Mouse (Mus musculus) embryonic facial prominence, embryonic 13.5 days (tissue): ENCODE data around the gene Slc25a28. TPM values are rescaled to one million over a fixed set of nuclear protein-coding genes. Genes with fewer than 3 reads are reported as not detected.
A peak's percentile ranks its signal among the peaks of the same experiment; 100 is the strongest.

ENCODE experiments used
- ATAC-seq: fragments of 200-750 bp; cut with Nextera tagmentation; 2 replicates; pipeline ENCODE4 v1.8.0; 2017; ENCODE audit warnings: low read depth; ENCODE audit not compliant: insufficient number of reproducible peaks, insufficient read depth, low FRiP score, low TSS enrichment
- H3K27ac ChIP-seq: fragments of 300-500 bp; sonication (generic); 2 replicates; pipeline ENCODE4 v1.5.1; 2015; ENCODE audit warnings: moderate library complexity, mild to moderate bottlenecking, inconsistent platforms
- H3K27me3 ChIP-seq: fragments of 300-500 bp; sonication (generic); 2 replicates; pipeline ENCODE4 v1.6.1; 2015; ENCODE audit warnings: mild to moderate bottlenecking, inconsistent platforms
- H3K36me3 ChIP-seq: fragments of 300-500 bp; sonication (generic); 2 replicates; pipeline ENCODE4 v1.6.1; 2015; ENCODE audit warnings: mild to moderate bottlenecking, inconsistent platforms
- H3K4me1 ChIP-seq: fragments of 300-500 bp; sonication (generic); 2 replicates; pipeline ENCODE4 v1.6.1; 2015; ENCODE audit warnings: inconsistent platforms
- H3K4me2 ChIP-seq: fragments of 300-500 bp; sonication (generic); 2 replicates; pipeline ENCODE4 v1.6.1; 2015; ENCODE audit warnings: moderate library complexity, mild to moderate bottlenecking, inconsistent platforms
- H3K4me3 ChIP-seq: fragments of 300-500 bp; sonication (generic); 2 replicates; pipeline ENCODE4 v1.5.1; 2015; ENCODE audit warnings: mild to moderate bottlenecking, inconsistent platforms
- H3K9ac ChIP-seq: fragments of 300-500 bp; sonication (generic); 2 replicates; pipeline ENCODE4 v1.6.1; 2015; ENCODE audit warnings: mild to moderate bottlenecking, inconsistent platforms
- H3K9me3 ChIP-seq: fragments of 300-500 bp; sonication (generic); 2 replicates; pipeline ENCODE4 v1.6.1; 2016; ENCODE audit warnings: inconsistent platforms
- WGBS: fragments of 180-500 bp; shearing (Covaris S2); methylation state at CpG from one replicate; pipeline ENCODE4 v1.1.7; 2015; ENCODE audit warnings: mixed read lengths; 5-methylcytosine and 5-hydroxymethylcytosine counted together
- polyA plus RNA-seq: library from polyadenylated mRNA; unstranded; fragments of >200 nt; fragmentation: Nextera tagmentation; extraction: Ambion mirVana; gene quantifications from 2 replicates; pipeline ENCODE4 v1.2.1, GENCODE M21; 2015

The Slc25a28 gene
- polyA plus RNA-seq, 1 experiment from 2014 or later = 16.5 TPM

DNA sequence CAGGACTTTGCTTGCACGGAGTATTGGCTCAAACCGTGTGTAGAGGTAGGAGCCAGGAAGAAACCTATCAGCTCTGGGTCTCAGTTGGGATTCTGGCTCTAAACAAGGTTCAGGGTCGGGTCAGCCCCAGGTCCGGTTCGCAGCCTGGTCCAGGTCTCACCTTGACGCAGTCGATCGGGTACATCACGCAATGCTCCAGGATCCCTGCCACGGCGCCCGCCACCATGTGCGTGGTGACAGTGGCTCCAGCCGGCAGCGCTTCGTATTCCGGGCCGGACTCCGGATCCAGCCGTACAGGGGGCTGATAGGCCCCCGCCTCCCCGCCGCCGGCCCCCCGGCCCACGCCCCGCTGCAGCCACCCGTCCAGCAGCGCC is 378 bp downstream of the Slc25a28 start:
- Histone ChIP-seq H3K36me3 (no peaks in the 10 kb centered on the region), H3K27ac (peak overlapping the region; percentile 73), H3K4me3 (peak overlapping the region; percentile 88), H3K27me3 (no peaks in the 10 kb centered on the region; the same call in 1 of the 2 replicates), H3K4me2 (peak overlapping the region; percentile 67), H3K9ac (peak overlapping the region; percentile 95), H3K4me1 (peaks cover 29% of the 10 kb centered on the region), H3K9me3 (no peaks in the 10 kb centered on the region)
- 1% methylated on average over 28 of the region's 29 CpGs for WGBS
- ATAC-seq = no peak

DNA sequence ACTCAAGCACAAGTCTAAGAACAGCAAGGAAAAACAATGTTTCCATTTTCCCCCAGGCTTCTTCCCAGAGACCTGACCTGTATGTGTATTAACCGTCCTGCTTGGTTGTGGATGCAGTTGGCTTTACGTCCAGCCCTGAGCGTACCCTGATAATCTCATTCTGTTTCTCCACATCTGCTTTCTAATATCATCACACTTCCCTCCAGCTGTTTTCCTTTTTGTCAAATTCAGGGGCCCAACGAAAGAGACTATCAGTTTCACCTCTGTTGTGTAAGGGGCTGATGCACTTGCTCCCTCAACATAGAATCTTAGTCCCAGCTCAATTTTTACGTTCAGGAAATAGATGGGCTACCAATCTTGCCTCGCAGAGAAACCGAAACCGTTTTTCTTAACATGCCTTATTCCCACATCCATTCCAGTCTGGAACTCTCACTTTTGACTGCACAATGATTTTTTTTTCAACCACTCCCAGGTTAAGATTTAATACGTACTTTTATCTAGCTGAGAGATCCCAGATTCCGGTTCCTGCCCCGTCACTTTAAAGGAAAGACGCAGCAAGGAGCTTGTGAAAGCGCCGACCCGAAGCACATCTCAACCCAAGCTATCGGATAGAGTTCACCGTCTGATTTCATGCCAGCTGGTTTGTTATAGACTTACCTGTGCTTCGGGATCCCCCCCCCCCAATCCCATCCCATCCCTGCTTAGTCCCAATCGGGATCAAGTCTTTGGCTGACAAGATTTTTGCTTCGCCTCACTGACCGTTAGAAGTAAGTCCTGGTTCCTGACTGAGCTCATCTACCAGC is 967 bp downstream of the Slc25a28 start:
- peak overlapping the region; percentile 88 for H3K4me3 ChIP-seq
- H3K36me3 ChIP-seq = no peaks in the 10 kb centered on the region
- H3K27me3 ChIP-seq = no peaks in the 10 kb centered on the region; the same call in 1 of the 2 replicates
- no peak overlapping the region; the same call in 1 of the 2 replicates for H3K27ac ChIP-seq
- WGBS = 6% methylated on average over 21 of the region's 21 CpGs
- ATAC-seq = no peak
- H3K4me2 ChIP-seq = peak overlapping the region; percentile 67
- peaks cover 30% of the 10 kb centered on the region for H3K4me1 ChIP-seq
- no peaks in the 10 kb centered on the region for H3K9me3 ChIP-seq
- H3K9ac ChIP-seq = peak overlapping the region; percentile 95

DNA sequence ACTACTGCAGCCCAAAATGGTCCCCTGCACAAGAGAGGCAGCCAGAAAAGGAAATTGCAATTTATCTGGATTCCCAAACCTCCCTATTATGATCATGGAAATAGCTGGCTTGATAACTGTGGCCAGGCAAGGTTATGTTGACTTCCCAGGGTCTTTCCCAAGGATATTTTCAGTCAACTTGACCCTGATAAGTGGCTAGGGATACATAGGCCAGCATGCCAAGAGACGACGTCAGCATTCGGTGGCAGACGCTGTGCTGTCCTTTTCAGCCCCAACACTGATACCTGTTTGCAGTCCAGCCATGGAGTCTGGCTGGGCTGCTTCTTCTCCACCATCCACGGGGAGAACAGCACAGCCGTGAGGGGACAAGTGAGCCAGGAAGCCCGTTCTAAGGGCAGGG is 3.6 kb downstream of the Slc25a28 start:
- H3K27me3 ChIP-seq = no peaks in the 10 kb centered on the region
- no peak overlapping the region for H3K4me3 ChIP-seq
- H3K27ac ChIP-seq = no peak overlapping the region
- ATAC-seq = no peak
- H3K9me3 ChIP-seq = no peaks in the 10 kb centered on the region
- H3K4me2 ChIP-seq = no peak overlapping the region
- no peak overlapping the region for H3K9ac ChIP-seq
- 74% methylated on average over 7 of the region's 7 CpGs for WGBS
- peaks cover 5% of the 10 kb centered on the region for H3K36me3 ChIP-seq
- peaks cover 27% of the 10 kb centered on the region for H3K4me1 ChIP-seq

DNA sequence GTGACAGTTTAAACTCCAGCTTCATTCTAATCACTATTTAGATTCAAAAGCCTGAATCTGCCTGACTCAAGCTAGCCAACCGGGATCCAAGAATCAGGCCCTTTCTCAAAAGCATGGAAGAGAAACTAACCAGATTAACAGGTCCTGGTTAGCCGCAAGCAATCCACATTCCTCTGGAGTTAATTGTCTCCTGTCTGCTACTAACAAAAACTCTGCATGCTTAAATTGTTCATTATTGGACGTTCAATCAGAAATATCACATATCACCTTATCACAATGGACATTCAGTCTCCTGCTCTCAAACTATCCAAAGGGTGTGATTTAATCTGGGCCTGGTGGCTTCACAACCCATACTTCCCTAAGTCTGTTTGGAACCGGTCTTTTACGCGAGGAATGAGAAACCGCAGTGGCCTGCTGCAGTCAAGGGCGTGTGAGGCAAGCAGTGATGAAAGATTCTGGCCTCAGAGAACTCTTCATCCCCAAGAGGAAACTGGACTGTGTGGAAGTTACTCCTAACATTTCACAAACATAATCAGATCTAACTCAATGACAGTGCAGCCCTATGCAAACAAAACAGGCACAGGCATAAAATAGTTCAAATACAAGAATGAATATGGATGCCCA is 5.4 kb downstream of the Slc25a28 start:
- H3K4me3 ChIP-seq = no peak overlapping the region

GRCm38 (mm10) chr19:43667430-43667809 is 7.3 kb downstream of the Slc25a28 start:
- Histone ChIP-seq H3K36me3 (peaks cover 18% of the 10 kb centered on the region), H3K27ac (no peak overlapping the region), H3K4me1 (peaks cover 17% of the 10 kb centered on the region; the same call in 1 of the 2 replicates), H3K9me3 (no peaks in the 10 kb centered on the region), H3K4me3 (no peak overlapping the region), H3K27me3 (no peaks in the 10 kb centered on the region), H3K9ac (no peak overlapping the region), H3K4me2 (no peak overlapping the region)
- WGBS = 53% methylated on average over 4 of the region's 4 CpGs
- ATAC-seq = no peak

More for the DNA sequence above, 5.4 kb downstream of the Slc25a28 start:
- WGBS = 58% methylated on average over 8 of the region's 8 CpGs
- H3K9ac ChIP-seq = no peak overlapping the region
- peaks cover 8% of the 10 kb centered on the region for H3K36me3 ChIP-seq
- peaks cover 25% of the 10 kb centered on the region for H3K4me1 ChIP-seq
- no peak for ATAC-seq
- H3K27me3 ChIP-seq = no peaks in the 10 kb centered on the region
- peak overlapping the region; percentile 23; the same call in 1 of the 2 replicates for H3K27ac ChIP-seq
- H3K9me3 ChIP-seq = no peaks in the 10 kb centered on the region
- no peak overlapping the region for H3K4me2 ChIP-seq

GRCm38 (mm10) chr19:43666661-43667429 is 7.8 kb downstream of the Slc25a28 start:
- WGBS = 80% methylated on average over 22 of the region's 22 CpGs
- Histone ChIP-seq H3K4me2 (no peak overlapping the region), H3K36me3 (peaks cover 18% of the 10 kb centered on the region), H3K9ac (0 out of 2 replicates have a peak overlapping the region, but pooled peaks have one; percentile 12), H3K27me3 (no peaks in the 10 kb centered on the region), H3K4me3 (no peak overlapping the region), H3K9me3 (no peaks in the 10 kb centered on the region), H3K27ac (no peak overlapping the region), H3K4me1 (peaks cover 21% of the 10 kb centered on the region; the same call in 1 of the 2 replicates)
- no peak for ATAC-seq

GRCm38 (mm10) chr19:43665441-43666048 is 9.1 kb downstream of the Slc25a28 start:
- Histone ChIP-seq H3K4me2 (no peak overlapping the region), H3K27ac (no peak overlapping the region), H3K9ac (no peak overlapping the region), H3K4me1 (peaks cover 21% of the 10 kb centered on the region; the same call in 1 of the 2 replicates), H3K9me3 (no peaks in the 10 kb centered on the region), H3K36me3 (peaks cover 18% of the 10 kb centered on the region), H3K4me3 (no peak overlapping the region), H3K27me3 (no peaks in the 10 kb centered on the region)
- 51% methylated on average over 12 of the region's 12 CpGs for WGBS
- no peak for ATAC-seq

DNA sequence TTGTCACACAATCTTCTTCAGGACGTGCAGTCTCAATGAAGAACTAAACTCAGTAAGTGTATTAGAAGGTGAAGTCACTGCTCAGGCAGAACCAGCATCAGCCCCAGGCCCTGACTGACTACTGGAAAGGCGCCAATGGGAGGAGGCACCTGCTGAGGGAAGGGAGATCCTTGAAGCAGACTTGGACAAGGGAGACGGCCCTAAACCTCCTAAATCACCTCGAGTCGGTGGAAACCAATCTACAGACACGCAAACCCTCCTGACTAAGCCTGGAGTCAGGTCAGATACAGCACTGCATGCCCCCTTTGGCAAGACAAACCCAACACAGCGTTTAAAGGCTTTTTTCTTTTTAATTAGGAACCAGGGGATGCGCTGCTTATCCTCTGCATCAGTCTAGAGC is 11.2 kb downstream of the Slc25a28 start:
- Histone ChIP-seq H3K4me2 (no peak overlapping the region), H3K9me3 (no peaks in the 10 kb centered on the region), H3K27me3 (no peaks in the 10 kb centered on the region), H3K9ac (no peak overlapping the region), H3K36me3 (peaks cover 18% of the 10 kb centered on the region), H3K27ac (no peak overlapping the region), H3K4me1 (0 out of 2 replicates have a peak, but pooled peaks cover 13% of the 10 kb centered on the region), H3K4me3 (no peak overlapping the region)
- ATAC-seq = no peak
- 72% methylated on average over 8 of the region's 8 CpGs for WGBS

- Histone ChIP-seq H3K27ac (peak overlapping the region; percentile 39), H3K9me3 (no peaks in the 10 kb centered on the region), H3K27me3 (no peaks in the 10 kb centered on the region), H3K36me3 (peaks cover 18% of the 10 kb centered on the region), H3K4me3 (no peak overlapping the region), H3K4me1 (0 out of 2 replicates have a peak, but pooled peaks cover 13% of the 10 kb centered on the region), H3K9ac (no peak overlapping the region), H3K4me2 (no peak overlapping the region)
- whole genome bisulfite sequencing = 33% methylated on average over 19 of the region's 19 CpGs
- ATAC-seq = no peak
Observed at GRCm38 (mm10) chr19:43662176-43662967, 12.3 kb downstream of the Slc25a28 start.

- no peaks in the 10 kb centered on the region for H3K27me3 ChIP-seq
- 87% methylated on average over 9 of the region's 9 CpGs for WGBS
- ATAC-seq = no peak
- no peak overlapping the region for H3K4me2 ChIP-seq
- H3K9ac ChIP-seq = no peak overlapping the region
- peaks cover 12% of the 10 kb centered on the region; the same call in 1 of the 2 replicates for H3K4me1 ChIP-seq
- no peak overlapping the region for H3K27ac ChIP-seq
- peaks cover 13% of the 10 kb centered on the region for H3K36me3 ChIP-seq
- no peak overlapping the region for H3K4me3 ChIP-seq
- no peaks in the 10 kb centered on the region for H3K9me3 ChIP-seq
Observed at GRCm38 (mm10) chr19:43660774-43661173, 13.9 kb downstream of the Slc25a28 start.
